Mouse (Mus musculus): Measurements from ENCODE around the gene Tnk2. TPM values are rescaled to one million over a fixed set of nuclear protein-coding genes. Genes with fewer than 3 reads are reported as not detected.
A peak's percentile ranks its signal among the peaks of the same experiment; 100 is the strongest.

The Tnk2 gene
- polyA plus RNA-seq, 2 experiments from 2014 or later: 5.6 to 10.3 TPM

DNA sequence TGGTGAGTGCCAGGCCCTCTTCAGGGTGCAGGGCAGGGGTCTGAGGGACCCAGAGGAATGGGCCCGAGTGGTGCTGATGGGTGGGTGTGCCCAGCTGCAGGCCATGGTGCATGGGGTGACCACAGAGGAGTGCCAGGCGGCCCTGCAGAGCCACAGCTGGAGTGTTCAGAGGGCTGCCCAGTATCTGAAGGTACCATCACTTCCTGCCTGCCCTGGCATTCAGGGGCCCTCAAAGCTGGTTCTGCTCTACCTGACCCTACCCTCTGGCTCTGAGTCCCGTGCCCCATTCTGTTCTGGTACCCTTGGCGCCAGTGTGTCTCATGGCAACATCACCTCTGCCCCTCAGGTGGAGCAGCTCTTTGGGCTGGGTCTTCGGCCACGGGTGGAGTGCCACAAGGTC is 37.1 kb downstream of the Tnk2 start:
- ATAC-seq: no peak

DNA sequence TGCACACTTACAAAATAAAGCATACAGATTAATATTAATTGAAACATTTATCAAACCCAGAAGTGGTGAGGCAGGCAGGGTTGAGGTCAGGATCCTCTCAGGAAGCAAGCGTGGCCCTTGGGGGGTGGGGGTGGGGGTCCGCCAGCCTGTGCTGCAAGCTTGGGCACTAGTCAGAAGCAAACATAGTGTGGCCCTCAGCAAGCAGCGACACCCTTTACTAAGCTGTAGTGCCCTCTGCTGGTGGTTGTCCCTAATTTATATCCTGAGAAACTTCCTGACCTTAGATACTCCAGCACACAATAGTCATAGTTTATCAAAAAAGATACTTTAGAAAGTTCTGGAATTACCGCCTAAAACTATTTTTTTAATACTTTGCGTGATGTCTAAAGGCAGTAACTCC is 38.5 kb downstream of the Tnk2 start:
- peak; percentile 67 for ATAC-seq

- no peak for ATAC-seq
Observed at GRCm38 (mm10) chr16:32682841-32683240, 39.2 kb downstream of the Tnk2 start.

DNA sequence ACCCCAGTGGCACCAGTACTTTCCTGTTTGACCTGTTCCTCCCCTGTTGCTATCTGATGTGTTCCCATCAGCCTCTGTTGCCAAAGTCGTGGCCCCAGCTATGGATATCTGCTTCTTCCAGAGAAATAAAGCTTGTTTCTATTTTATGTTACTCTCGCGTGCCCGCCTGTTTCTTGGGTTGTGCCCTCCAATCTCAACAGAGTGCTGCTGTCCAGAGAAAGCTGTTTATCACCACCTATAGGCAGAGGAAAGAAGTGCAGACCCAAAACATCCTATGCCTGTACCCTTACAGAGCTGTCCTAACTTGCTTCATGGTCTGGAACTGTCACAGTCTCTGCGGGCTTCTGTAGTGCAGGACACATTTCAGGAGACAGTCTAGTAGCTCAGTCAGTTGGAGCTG is 39.7 kb downstream of the Tnk2 start:
- ATAC-seq: peak; percentile 64

DNA sequence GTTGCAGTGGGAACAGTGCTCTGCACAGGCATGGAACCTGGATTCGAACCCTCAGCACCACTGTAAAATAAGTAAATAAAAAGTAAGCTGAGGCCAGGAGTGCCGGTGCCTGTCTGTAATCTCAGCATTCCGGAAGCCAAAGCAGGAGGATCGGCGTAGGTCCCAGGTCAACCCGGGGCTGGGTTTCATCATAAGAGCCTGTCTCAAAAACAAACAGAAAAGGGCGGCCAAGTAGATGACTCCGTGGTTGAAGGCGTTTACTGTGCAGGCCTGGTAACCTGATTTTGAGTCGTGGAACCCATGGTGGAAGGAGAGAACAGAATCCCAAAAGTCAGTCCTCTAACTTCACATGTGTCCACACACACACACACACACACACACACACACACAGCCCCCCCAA is 41.7 kb downstream of the Tnk2 start:
- ATAC-seq: no peak

DNA sequence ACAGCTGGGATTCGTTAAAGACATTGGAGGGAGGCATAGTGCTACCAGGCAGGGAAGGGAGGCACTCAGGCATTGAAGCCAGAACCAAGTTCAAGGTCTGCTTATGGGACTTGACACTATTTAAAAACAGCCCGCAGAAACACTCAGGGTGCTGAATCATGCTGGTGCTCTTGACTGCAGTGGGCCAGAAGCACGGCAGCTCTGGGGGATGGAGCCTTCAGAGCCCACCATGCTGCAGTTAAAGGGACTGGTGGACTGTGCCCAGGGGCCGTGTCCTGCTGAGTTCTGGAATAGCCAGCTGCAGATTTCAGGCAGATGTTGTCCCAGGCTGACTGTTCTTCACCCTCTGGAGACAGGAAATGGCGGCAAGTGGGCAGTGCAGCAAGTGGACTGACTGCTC is 42.3 kb downstream of the Tnk2 start:
- no peak for ATAC-seq

GRCm38 (mm10) chr16:32687221-32687620 is 43.5 kb downstream of the Tnk2 start:
- ATAC-seq: no peak

- ATAC-seq: no peak
Observed at GRCm38 (mm10) chr16:32688770-32689169, 45.1 kb downstream of the Tnk2 start.

DNA sequence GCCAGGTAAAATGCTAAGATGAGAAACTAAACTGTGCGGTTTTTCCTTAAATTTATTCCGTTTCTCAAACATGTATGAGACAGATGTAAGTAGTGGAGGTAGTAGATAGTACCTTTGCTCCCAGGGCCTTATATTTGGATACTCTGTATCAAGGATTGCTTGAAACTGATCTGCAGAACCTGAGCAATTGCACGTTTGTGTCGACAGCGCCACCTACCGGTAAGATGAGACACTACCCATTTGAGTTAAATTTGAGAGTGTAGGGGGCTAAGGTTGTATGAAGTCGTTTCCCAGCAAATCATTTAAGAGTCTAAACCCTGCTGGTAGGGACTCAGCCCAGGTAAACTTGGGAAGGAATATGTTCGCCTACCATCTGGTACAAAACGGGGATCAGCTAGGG is 45.8 kb downstream of the Tnk2 start:
- ATAC-seq: no peak

DNA sequence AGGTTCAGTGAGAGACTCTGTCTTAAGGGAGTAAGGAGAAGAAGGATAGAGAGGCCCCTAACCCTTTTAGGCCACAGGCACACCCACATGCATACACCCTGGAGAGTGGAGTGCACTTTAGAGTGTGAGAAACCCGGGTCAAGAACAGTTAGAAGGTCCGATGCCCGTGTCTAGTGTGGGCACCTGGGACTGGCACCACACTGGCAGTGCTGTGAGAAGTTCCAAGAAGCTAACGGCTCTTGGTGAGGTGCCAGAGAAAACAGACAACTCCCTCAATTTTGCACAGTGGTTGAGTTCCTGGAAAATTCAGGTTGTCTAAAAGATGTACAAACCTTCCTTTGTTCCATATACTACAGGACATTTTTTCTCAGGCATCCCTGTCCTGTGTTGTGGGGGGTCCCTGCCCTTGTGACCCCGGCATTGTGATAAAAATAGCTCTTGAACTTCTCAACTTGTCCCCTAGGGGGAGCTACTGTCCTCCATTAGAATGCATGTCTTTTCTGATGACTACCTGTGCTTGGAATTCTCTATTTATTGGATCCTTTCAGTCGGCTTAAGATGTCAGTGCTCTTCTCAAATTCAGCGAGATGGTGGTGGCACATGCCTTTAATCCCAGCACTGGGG is 53.3 kb downstream of the Tnk2 start:
- ATAC-seq: peak; percentile 52

DNA sequence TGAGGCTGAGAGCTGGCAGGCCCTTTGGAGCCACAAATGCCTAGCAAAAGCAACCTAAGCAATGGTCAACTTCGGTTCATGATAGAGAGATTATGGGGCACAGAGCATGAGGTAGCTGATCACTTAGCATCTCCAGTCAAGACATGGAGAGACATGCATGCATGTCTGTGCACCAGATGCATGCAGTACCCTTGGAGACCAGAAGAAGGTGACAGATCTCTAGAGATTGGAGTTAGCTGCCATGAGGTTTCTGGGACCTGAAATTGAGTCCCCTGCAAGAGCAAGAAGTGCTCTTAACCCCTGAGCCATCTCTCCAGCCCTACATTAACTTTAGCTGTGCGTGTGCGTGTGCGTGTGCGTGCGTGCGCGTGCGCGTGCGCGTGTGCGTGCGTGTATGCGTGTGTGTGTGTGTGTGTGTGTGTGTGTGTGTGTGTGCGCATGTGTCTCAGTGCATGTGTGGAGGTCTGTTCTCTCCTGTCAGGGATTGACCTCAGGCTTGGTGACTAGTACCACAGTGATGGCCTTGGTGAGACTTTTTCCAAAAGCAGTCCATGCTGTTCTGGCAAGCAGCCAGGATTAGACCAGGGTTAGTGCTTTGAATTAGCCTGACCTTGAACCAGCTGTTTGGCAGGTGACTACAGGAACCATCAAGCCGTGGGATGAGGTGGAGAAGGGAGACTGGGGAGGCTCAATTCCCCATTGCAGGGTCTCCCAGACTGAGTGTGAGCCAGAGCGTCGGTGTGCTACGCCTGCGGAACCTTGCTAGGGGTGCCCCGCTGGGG is 54.2 kb downstream of the Tnk2 start:
- ATAC-seq: no peak

DNA sequence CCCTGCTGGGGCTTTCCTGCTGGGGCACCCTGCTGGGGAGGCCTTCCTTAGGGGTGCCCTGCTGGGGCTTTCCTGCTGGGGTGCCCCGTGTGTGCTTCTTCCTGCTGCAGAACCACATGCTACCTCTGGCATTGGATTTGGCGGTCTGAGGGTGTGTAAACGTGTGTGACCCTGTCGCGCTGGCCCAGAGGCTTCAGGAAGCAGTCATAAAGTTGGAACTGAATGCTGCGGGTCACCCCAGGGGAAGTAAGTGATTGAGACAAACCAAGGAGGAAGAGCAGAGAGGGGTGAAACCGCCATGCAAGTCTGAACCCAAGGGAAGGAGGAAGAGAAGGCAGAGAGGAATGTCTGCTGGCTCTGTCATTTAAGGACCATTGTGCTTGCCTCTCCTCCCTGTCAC is 54.9 kb downstream of the Tnk2 start:
- no peak for ATAC-seq

DNA sequence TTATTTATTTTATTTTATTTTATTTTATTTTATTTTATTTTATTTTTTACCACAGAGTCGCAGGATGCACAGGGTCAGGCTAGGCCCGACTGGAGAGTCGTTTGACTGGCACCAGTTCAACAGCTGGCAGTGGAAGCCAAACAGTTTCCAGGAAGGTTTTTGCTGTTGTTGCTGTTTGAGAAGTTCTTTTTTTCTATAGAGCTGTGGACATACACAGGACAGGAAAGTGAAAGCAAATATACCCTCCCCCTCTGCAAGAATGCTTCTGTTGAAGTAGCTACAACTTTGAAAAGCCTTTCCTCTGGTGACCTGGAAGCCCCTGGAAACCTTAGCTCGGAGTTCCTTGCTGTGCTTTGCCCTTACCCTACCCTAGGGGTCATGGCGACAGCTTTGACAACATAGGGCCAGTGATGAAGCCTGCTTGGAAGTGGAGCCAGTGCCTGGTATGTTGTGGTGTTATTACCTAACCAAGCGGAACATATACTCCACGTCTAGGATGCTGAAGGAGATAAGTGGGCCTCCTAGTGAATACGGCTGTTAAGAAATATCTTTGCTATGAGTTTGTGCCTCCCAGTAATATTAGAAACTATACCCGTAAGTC is 59.7 kb downstream of the Tnk2 start:
- ATAC-seq: no peak

GRCm38 (mm10) chr16:32705606-32706005 is 61.9 kb downstream of the Tnk2 start:
- no peak for ATAC-seq

DNA sequence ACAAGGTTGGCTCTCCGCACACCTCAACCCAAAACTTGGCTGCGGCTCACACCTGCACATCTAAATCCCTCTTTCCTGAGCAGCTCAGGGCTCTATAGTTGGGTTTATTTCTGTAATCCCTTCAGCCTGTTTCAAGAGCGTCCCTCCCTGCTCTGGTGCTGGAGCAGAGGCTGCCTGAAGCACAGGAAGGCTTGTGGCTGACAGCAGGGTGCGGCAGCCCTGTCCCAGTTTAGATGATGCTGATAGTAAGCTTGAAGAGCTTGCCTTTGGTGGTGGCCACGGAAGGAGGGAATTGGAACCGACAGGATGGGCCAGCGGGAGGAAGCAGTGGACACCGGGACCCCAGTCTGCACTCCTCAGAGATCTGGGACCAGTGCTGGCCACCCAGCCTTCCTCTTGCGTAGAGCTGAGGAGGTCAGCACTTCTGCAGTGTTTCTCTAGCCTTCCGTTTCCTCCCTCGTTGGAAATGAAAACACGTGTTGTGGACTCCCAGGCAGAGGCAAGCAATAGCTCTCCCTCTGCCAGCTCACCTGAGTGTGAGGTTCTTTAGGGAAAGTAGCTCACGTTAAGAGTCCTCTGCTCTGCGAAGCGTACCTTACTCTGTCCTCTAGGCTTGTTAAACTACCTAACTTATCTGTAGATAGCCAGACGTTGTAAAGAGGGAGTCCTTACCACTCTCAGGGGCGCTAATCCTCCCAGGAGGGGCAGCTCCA is 63.6 kb downstream of the Tnk2 start:
- no peak for ATAC-seq

- no peak for ATAC-seq
Observed at GRCm38 (mm10) chr16:32707824-32708456, 64.3 kb downstream of the Tnk2 start.

DNA sequence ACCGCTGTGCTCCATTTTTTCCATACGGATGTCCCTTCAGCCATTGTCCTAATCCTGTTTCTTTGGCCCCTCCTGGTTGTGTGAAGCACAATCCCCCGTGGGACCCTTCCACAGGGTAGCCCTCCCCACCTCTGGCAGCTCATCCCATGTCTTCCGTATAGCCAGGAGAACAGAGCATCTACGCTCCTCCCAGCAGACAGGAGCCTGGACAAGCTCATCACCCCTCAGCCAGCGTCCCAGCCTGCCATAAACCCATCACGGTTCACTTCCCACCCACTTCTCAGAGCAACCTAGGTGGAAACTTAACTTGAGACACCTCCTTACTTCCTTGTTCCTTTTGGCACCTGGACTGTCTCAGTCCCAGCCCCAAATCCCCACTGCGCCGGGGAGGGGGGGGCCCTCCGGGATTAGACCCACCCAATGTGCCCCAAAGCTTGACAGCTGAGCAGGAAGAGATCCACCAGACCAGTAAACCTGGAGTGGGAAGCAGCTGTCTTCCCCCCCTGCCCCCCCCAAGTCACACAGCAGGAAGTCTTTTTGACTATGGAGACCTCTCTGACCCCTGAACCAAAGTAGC is 64.9 kb downstream of the Tnk2 start:
- ATAC-seq: no peak

DNA sequence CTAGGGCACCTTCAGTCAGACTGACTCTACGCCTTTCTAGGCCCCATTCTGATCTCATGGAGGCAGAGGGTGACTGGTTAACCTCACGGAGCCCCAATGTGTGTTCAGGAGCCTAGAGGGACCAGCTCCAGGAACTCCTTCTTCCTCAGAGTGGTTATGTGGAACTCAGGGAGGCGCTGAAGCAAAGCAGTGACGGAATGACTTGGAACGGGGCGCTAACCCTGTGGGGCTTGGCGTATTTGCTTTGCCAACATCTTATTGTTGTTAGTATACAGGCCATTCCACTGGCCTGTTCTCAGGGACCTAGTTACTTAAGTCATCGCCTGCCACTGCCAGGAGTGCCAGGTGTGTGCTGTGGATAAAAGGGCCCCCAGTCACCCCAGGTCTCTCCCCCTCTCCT is 65.4 kb downstream of the Tnk2 start:
- no peak for ATAC-seq

DNA sequence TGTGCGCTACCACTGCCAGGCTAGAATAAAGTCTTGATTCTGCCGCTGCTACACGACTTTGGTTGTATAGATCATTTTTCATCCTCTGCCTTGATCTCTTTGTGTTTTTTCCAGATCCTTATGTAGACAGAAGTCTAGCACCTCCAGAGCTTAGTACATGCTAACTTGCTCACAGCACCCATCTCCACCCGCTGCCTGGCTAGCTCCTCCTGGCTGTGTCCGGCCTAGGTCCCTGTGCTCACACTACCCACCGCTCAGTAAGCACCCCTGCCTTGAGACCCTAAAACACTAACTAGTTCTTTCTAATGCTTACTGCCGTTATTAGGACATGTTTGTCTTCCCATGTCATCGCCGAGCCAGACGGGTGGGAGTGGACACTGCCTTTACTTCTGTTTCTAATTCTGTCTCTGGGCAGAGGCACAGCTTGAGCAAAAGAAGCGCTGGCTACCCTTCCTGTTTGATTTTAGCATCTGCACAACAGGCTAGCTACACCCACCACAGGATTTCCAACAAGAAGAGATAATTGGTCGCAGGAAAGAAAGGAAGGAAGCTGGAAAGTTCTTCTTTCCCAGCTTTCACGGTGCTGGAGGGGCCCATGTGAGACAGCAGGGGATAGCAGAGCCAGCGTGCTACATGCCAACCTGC is 66.9 kb downstream of the Tnk2 start:
- no peak for ATAC-seq

GRCm38 (mm10) chr16:32712202-32712601 is 68.5 kb downstream of the Tnk2 start:
- ATAC-seq: no peak

DNA sequence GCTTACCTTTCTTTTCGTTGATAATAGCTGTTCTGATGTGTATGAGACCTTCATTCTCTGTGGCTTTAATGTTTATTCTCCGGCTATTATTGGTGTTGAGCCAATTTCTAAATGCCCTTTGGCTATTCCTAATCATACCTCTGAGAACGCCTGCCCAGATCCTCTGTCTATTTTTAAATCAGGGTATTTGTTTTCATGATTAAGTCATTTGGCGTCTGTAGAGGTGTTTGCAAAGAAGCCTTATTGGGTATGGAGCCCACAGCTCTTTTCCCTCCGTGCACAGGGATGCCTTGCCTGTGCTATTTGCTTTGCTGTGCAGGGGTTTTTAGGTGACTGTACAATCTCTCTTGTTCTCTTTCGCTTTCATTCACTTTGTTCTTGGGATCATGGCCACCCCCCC is 69.9 kb downstream of the Tnk2 start:
- no peak for ATAC-seq

DNA sequence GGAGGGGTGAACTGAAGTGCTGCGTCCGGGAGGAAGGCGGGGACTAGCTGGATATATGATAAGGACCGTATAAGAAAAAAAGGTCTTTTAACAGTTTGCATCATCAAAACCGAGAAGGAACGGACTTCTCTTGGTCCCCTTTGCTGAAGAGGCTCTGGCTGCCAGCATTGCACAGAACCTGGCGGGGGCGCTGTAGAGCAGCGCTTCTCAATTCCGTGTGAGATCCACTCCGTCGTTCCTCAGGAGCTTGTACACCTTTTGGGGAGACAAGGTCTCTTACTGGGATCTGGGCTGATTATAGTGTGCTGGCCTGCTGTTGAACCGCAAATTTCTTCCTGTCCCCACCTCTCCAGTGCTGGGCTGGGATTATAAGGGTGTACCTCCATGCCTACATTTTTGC is 71.7 kb downstream of the Tnk2 start:
- no peak for ATAC-seq
